Mouse (Mus musculus) midbrain, embryonic 15.5 days (tissue): Measurements from ENCODE around the gene Gm49361. TPM values are rescaled to one million over a fixed set of nuclear protein-coding genes. Genes with fewer than 3 reads are reported as not detected.
"Not testable (repeated sequence)": the region's sequence is repeated elsewhere in the genome, so short reads cannot be mapped to it uniquely, and the experiment has no call there.

Experiments
- ATAC-seq: fragments of 200-750 bp; cut with Nextera tagmentation; replicated peaks from 2 replicates; pipeline ENCODE4 v1.8.0; 2017; ENCODE audit warnings: moderate TSS enrichment
- H3K27ac ChIP-seq: fragments of 300-500 bp; sonication (generic); 2 replicates; pipeline ENCODE4 v1.5.1; 2015; ENCODE audit warnings: mild to moderate bottlenecking, inconsistent platforms
- H3K27me3 ChIP-seq: fragments of 300-500 bp; sonication (generic); replicated peaks from 2 replicates; pipeline ENCODE4 v1.6.1; 2015; ENCODE audit warnings: inconsistent platforms
- H3K36me3 ChIP-seq: fragments of 300-500 bp; sonication (generic); replicated peaks from 2 replicates; pipeline ENCODE4 v1.6.1; 2015; ENCODE audit warnings: inconsistent platforms
- H3K4me1 ChIP-seq: fragments of 300-500 bp; sonication (generic); 2 replicates; pipeline ENCODE4 v1.6.1; 2015; ENCODE audit warnings: inconsistent platforms
- H3K4me2 ChIP-seq: fragments of 300-500 bp; sonication (generic); 2 replicates; pipeline ENCODE4 v1.6.1; 2015; ENCODE audit warnings: inconsistent platforms, mild to moderate bottlenecking, moderate library complexity
- H3K4me3 ChIP-seq: fragments of 300-500 bp; sonication (generic); 2 replicates; pipeline ENCODE4 v1.5.1; 2015; ENCODE audit warnings: mild to moderate bottlenecking, inconsistent platforms
- H3K9ac ChIP-seq: fragments of 300-500 bp; sonication (generic); 2 replicates; pipeline ENCODE4 v1.6.1; 2015; ENCODE audit warnings: mild to moderate bottlenecking, inconsistent platforms
- H3K9me3 ChIP-seq: fragments of 300-500 bp; sonication (generic); 2 replicates; pipeline ENCODE4 v1.6.1; 2016; ENCODE audit warnings: inconsistent platforms
- WGBS: fragments of 180-500 bp; shearing (Covaris S2); methylation state at CpG from one replicate; pipeline ENCODE4 v1.1.7; 2015; ENCODE audit warnings: mixed read lengths; 5-methylcytosine and 5-hydroxymethylcytosine counted together
- polyA plus RNA-seq: library from polyadenylated mRNA; unstranded; fragments of >200 nt; fragmentation: Nextera tagmentation; extraction: Ambion mirVana; gene quantifications from 2 replicates; pipeline ENCODE4 v1.2.1, GENCODE M21; 2015

The Gm49361 gene
- polyA plus RNA-seq, 1 experiment from 2014 or later, result not detected

DNA sequence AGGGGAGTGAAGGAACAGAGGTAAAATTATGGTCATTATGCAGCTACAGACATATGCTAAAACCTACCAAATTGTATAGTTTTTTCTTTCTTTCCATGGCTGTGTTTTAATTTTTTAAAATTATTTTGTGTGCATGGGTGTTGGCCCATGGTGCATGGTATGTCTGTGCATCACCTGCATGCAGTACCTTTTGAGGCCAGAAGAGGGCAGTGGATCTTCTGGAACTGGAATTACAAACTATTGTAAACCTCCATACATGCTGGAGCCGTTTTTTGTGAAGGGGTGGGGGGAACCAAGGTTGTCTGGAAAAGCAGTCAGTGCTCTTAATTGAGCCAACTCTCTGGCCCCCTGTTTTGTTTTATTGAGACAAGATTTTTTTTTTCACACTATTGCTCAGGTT is 61.3 kb downstream of the Gm49361 start:
- Histone ChIP-seq H3K9me3 (no peaks in the 10 kb centered on the region), H3K4me3 (no peak overlapping the region), H3K27me3 (no peaks in the 10 kb centered on the region), H3K36me3 (no peaks in the 10 kb centered on the region), H3K4me1 (no peaks in the 10 kb centered on the region), H3K9ac (no peak overlapping the region), H3K27ac (no peak overlapping the region), H3K4me2 (no peak overlapping the region)
- 10% methylated on average over 1 of the region's 1 CpGs for WGBS
- ATAC-seq, result no peak

GRCm38 (mm10) chr14:57682751-57683150 is 63.2 kb downstream of the Gm49361 start:
- Histone ChIP-seq H3K4me3 (no peak overlapping the region), H3K4me2 (no peak overlapping the region), H3K9ac (no peak overlapping the region), H3K27me3 (no peaks in the 10 kb centered on the region), H3K36me3 (no peaks in the 10 kb centered on the region), H3K27ac (no peak overlapping the region), H3K4me1 (no peaks in the 10 kb centered on the region), H3K9me3 (no peaks in the 10 kb centered on the region)
- WGBS, result 90% methylated on average over 4 of the region's 4 CpGs
- no peak for ATAC-seq

- Histone ChIP-seq H3K27me3 (no peaks in the 10 kb centered on the region), H3K4me3 (no peak overlapping the region), H3K27ac (no peak overlapping the region), H3K9me3 (no peaks in the 10 kb centered on the region), H3K4me1 (no peaks in the 10 kb centered on the region), H3K4me2 (no peak overlapping the region), H3K9ac (no peak overlapping the region), H3K36me3 (no peaks in the 10 kb centered on the region)
- 37% methylated on average over 5 of the region's 5 CpGs for WGBS
- ATAC-seq, result peak; percentile 87
These were observed 65.9 kb downstream of the Gm49361 start for GRCm38 (mm10) chr14:57679958-57680535.

DNA sequence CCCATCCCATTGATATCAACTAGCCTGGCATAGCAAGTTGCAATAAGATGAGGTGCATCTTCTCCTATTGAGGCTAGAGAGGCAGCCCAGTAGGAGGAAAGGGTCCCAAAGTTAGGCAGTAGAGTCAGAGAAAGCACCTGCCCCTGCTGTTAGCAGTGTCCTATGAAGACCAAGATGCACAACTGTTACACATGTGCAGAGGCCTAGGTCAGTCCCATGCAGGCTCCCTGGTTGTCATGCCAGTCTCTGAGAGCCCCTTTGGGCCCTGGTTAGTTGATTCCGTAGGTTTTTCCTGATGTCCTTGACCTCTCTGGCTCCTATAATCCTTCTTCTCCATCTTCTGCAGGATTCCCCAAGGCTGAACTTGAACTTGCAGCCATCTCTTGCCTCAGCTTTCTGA is 66.4 kb downstream of the Gm49361 start:
- peak; percentile 41; the same call in 1 of the 2 replicates for ATAC-seq
- H3K36me3 ChIP-seq, result no peaks in the 10 kb centered on the region
- H3K9ac ChIP-seq, result no peak overlapping the region
- no peaks in the 10 kb centered on the region for H3K27me3 ChIP-seq
- WGBS, result 33% methylated on average over 1 of the region's 1 CpGs
- H3K27ac ChIP-seq, result no peak overlapping the region
- H3K4me2 ChIP-seq, result no peak overlapping the region
- no peak overlapping the region for H3K4me3 ChIP-seq
- H3K4me1 ChIP-seq, result no peaks in the 10 kb centered on the region
- no peaks in the 10 kb centered on the region for H3K9me3 ChIP-seq

DNA sequence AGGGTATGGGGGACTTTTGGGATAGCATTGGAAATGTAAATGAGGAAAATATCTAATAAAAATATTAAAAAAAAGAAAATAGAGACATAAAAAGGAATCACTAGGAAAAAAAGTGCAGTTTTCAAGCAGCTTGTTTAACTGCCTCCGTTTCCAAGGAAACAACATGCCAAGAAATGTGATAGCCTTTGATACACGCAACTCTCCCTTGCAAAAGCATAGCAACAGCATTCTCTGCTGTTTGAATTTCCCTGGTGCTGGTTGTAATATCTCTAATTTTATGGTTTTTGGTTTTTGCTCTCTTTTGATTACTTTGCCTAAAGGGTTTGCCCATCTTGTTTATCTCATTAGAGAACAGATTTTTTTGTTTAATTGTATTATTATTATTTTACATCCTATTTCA is 70.4 kb downstream of the Gm49361 start:
- WGBS, result 40% methylated on average over 2 of the region's 2 CpGs
- Histone ChIP-seq H3K27me3 (no peaks in the 10 kb centered on the region), H3K4me1 (no peaks in the 10 kb centered on the region), H3K27ac (no peak overlapping the region), H3K4me2 (no peak overlapping the region), H3K9me3 (no peaks in the 10 kb centered on the region), H3K36me3 (no peaks in the 10 kb centered on the region), H3K4me3 (no peak overlapping the region), H3K9ac (no peak overlapping the region)
- ATAC-seq, result no peak

DNA sequence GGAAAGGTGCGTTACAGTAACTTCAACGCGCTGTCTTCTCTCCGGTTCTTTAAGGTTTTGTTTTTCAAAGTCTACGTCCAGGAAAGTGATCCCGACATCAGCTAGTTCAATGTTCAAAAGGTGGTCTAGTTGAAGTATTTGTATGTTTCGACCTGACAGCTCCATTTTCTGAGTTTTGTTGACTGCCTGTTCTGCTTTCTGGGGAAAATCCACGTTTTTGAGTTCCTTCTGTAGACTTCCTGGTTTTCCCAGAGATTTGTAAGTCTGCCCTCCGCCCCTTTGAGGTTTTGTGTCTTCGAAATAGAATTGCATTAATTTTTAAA is 80.3 kb downstream of the Gm49361 start:
- H3K4me2 ChIP-seq, result peak overlapping the region; percentile 91
- no peaks in the 10 kb centered on the region for H3K9me3 ChIP-seq
- peaks cover 25% of the 10 kb centered on the region for H3K4me1 ChIP-seq
- no peak; the same call in 1 of the 2 replicates for ATAC-seq
- peak overlapping the region; percentile 77 for H3K9ac ChIP-seq
- H3K36me3 ChIP-seq, result no peaks in the 10 kb centered on the region
- 13% methylated on average over 10 of the region's 10 CpGs for WGBS
- peak overlapping the region; percentile 62 for H3K4me3 ChIP-seq
- no peaks in the 10 kb centered on the region for H3K27me3 ChIP-seq
- H3K27ac ChIP-seq, result peak overlapping the region; percentile 97

DNA sequence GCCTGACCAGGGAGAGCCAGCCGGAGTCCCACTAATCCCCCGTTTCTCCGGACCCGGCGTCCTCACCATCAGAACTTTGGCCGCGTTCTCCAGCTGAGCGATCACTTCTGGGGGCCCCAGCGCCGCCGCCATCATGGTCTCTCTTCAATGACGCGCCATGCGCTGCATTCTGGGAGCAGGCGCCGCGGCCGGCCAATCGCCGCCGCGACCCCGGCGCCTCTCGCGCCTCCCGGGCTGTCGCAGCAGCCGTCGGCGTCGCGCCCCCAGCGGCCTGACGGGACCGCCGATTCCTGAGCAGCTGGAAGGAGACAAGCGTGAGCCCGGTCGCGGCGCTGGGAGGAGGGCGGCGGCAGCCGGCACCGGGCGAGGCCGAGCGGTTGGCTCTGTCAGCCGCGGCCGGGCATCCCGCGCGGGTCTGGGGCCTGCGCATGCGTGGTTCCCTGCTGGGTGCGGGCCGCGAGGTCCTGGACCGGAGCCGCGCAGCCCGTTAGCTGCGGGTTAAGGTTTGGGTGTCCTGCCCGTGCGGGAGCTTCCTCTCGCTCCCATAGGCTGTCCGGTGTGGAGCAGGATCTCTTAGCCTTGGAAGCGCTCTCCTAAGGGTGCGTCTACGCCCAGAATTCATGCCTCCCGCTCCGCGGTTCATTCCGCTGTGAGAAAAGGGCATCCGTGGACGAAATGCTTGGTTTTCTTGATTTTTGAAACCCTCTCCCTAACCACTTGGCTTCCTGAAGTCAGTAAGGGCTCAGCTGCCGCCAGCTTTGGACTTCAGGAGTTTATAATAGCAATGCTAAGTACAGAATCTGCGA is 80.9 kb downstream of the Gm49361 start, which contains the start of gene Xpo4:
Gene Xpo4, minus strand, starts transcription at position 609 of the 806 bp plus-strand sequence.
- Histone ChIP-seq H3K4me2 (peak within 1 kb of the TSS; percentile 91), H3K27ac (peak within 1 kb of the TSS; percentile 97), H3K4me3 (peak within 1 kb of the TSS; percentile 62), H3K9ac (peak within 1 kb of the TSS; percentile 77), H3K9me3 (no peaks in the 10 kb centered on the region), H3K4me1 (peaks cover 25% of the 10 kb centered on the region), H3K36me3 (no peaks in the 10 kb centered on the region), H3K27me3 (no peaks in the 10 kb centered on the region)
- ATAC-seq, result peak; percentile 98
- WGBS, result under 1% methylated on average over 79 of the region's 80 CpGs

DNA sequence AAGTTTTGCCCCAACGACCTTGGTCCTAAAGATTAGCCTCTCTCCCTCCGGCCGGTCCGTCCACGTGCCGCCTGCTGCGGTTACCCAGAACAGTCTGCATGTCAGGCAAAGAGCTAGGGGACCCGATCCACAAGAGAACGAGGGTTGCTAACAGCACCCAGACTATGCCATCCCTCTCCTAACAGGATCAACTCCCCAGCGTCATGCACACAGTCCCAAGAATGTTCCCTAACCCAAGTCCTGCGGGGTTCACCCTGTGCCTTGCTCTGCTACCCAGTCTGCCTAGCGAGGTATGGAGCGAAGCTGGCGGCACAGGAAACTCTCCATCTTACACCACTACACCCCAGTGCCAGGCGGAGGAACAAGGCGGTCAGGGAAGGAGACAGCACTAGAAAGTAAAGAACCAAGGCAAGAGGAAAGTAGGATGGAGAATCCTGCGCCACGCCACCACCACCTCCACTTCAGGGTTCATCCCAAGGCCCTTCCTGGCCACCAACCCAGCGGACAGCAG is 81.5 kb downstream of the Gm49361 start:
- under 1% methylated on average over 19 of the region's 19 CpGs for WGBS
- peaks cover 25% of the 10 kb centered on the region for H3K4me1 ChIP-seq
- peak overlapping the region; percentile 62 for H3K4me3 ChIP-seq
- no peaks in the 10 kb centered on the region for H3K27me3 ChIP-seq
- H3K36me3 ChIP-seq, result no peaks in the 10 kb centered on the region
- peak overlapping the region; percentile 97 for H3K27ac ChIP-seq
- no peaks in the 10 kb centered on the region for H3K9me3 ChIP-seq
- peak; percentile 72 for ATAC-seq
- H3K4me2 ChIP-seq, result peak overlapping the region; percentile 91
- H3K9ac ChIP-seq, result peak overlapping the region; percentile 77

DNA sequence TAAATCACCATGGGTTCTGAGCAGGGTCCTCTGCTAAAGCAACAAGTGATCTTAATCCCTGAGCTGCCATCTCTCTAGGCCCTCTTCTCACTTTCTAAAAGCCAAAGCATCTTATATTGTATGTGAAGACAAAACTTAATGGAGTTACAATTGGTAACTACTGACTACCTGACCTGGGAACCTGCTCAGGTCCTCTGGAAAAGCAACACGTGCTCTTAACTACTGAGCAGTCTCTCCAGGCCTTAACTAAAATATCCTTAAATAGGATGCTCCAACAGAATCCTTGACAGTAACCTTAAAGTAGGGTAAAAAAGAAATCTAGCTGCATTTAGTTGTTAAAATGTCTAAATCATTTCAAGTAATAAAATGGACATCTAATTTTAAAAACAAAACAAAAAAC is 82.3 kb downstream of the Gm49361 start:
- Histone ChIP-seq H3K27me3 (no peaks in the 10 kb centered on the region), H3K4me3 (peak overlapping the region; percentile 62), H3K4me1 (peaks cover 25% of the 10 kb centered on the region), H3K9ac (no peak overlapping the region), H3K27ac (no peak overlapping the region), H3K9me3 (no peaks in the 10 kb centered on the region), H3K4me2 (peak overlapping the region; percentile 91), H3K36me3 (no peaks in the 10 kb centered on the region)
- no peak for ATAC-seq
- WGBS, result 33% methylated on average over 1 of the region's 1 CpGs

DNA sequence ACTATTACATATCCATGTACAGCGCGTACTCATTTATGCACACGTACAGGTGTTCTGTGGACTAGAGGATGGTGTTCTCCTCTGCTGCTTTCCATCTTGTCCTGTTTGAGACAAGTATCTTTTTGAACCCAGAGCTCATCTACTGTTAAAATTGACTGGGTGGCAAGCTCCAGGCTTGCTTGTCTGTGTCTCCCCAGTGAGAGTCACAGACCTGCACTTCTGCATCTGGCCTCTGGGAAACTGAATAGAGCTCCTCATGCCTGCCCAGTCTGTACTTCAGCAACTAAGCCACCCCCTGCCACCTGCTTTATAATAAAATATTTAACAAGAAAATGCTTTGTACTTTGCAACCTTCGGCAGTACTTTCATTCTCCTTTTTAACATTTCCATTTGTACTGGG is 87.6 kb downstream of the Gm49361 start:
- no peak overlapping the region for H3K4me2 ChIP-seq
- H3K27ac ChIP-seq, result no peak overlapping the region
- WGBS, result 97% methylated on average over 4 of the region's 4 CpGs
- no peaks in the 10 kb centered on the region for H3K36me3 ChIP-seq
- no peak overlapping the region for H3K4me3 ChIP-seq
- no peak overlapping the region for H3K9ac ChIP-seq
- H3K4me1 ChIP-seq, result 0 out of 2 replicates have a peak, but pooled peaks cover 3% of the 10 kb centered on the region
- no peaks in the 10 kb centered on the region for H3K9me3 ChIP-seq
- ATAC-seq, result no peak
- H3K27me3 ChIP-seq, result no peaks in the 10 kb centered on the region

- Histone ChIP-seq H3K9ac (no peak overlapping the region), H3K4me1 (no peaks in the 10 kb centered on the region), H3K36me3 (no peaks in the 10 kb centered on the region), H3K4me2 (no peak overlapping the region), H3K9me3 (no peaks in the 10 kb centered on the region), H3K27ac (no peak overlapping the region), H3K27me3 (no peaks in the 10 kb centered on the region), H3K4me3 (no peak overlapping the region)
- no peak for ATAC-seq
- 100% methylated on average over 2 of the region's 2 CpGs for WGBS
These were observed 88.4 kb downstream of the Gm49361 start for GRCm38 (mm10) chr14:57657500-57657899.

GRCm38 (mm10) chr14:57656519-57656918 is 89.4 kb downstream of the Gm49361 start:
- 97% methylated on average over 3 of the region's 3 CpGs for WGBS

GRCm38 (mm10) chr14:57649501-57649900 is 96.4 kb downstream of the Gm49361 start:
- no peak for ATAC-seq

More at GRCm38 (mm10) chr14:57656519-57656918, 89.4 kb downstream of the Gm49361 start:
- not testable (repeated sequence) for H3K27ac ChIP-seq, H3K4me3 ChIP-seq, H3K4me1 ChIP-seq, H3K9ac ChIP-seq, H3K27me3 ChIP-seq, H3K9me3 ChIP-seq, ATAC-seq, H3K4me2 ChIP-seq, H3K36me3 ChIP-seq

More at GRCm38 (mm10) chr14:57649501-57649900, 96.4 kb downstream of the Gm49361 start:
- no peak overlapping the region for H3K27ac ChIP-seq
- H3K4me2 ChIP-seq, result no peak overlapping the region
- no peaks in the 10 kb centered on the region for H3K4me1 ChIP-seq
- H3K4me3 ChIP-seq, result no peak overlapping the region
- H3K36me3 ChIP-seq, result no peaks in the 10 kb centered on the region
- H3K9me3 ChIP-seq, result no peaks in the 10 kb centered on the region
- no peak overlapping the region for H3K9ac ChIP-seq
- no peaks in the 10 kb centered on the region for H3K27me3 ChIP-seq
